Mouse (Mus musculus): ENCODE data around the gene Notch2.

Gene Notch2

GRCm38 (mm10) chr3:98054334-98055007 lies 41.1 kb downstream of the Notch2 start:
- DNase-seq, result no peak

- DNase-seq, result no peak
These were observed 41.6 kb downstream of the Notch2 start for GRCm38 (mm10) chr3:98055008-98055345.

GRCm38 (mm10) chr3:98055808-98056728 lies 42.7 kb downstream of the Notch2 start:
- peak; percentile 85 for DNase-seq

GRCm38 (mm10) chr3:98056956-98057365 lies 43.6 kb downstream of the Notch2 start:
- peak; percentile 91 for DNase-seq

GRCm38 (mm10) chr3:98059076-98059475 lies 45.7 kb downstream of the Notch2 start:
- no peak for DNase-seq

- DNase-seq, result no peak
These were observed 47.8 kb downstream of the Notch2 start for GRCm38 (mm10) chr3:98060981-98061660.

- DNase-seq, result no peak
These were observed 48.5 kb downstream of the Notch2 start for GRCm38 (mm10) chr3:98061661-98062330.

GRCm38 (mm10) chr3:98062591-98063185 lies 49.4 kb downstream of the Notch2 start:
- DNase-seq, result no peak

GRCm38 (mm10) chr3:98063186-98063771 lies 50.0 kb downstream of the Notch2 start:
- peak; percentile 78 for DNase-seq

GRCm38 (mm10) chr3:98063833-98064232 lies 50.5 kb downstream of the Notch2 start:
- no peak for DNase-seq

- no peak for DNase-seq
These were observed 51.7 kb downstream of the Notch2 start for GRCm38 (mm10) chr3:98065004-98065403.

- DNase-seq, result peak; percentile 43
These were observed 53.1 kb downstream of the Notch2 start for GRCm38 (mm10) chr3:98066434-98066833.

GRCm38 (mm10) chr3:98067413-98067812 lies 54.1 kb downstream of the Notch2 start:
- DNase-seq, result no peak

- DNase-seq, result no peak
These were observed 54.6 kb downstream of the Notch2 start for GRCm38 (mm10) chr3:98067852-98068491.

- DNase-seq, result no peak
These were observed 55.8 kb downstream of the Notch2 start for GRCm38 (mm10) chr3:98069161-98069560.

GRCm38 (mm10) chr3:98069856-98070255 lies 56.5 kb downstream of the Notch2 start:
- DNase-seq, result no peak

- no peak for DNase-seq
These were observed 59.2 kb downstream of the Notch2 start for GRCm38 (mm10) chr3:98072570-98072969.

GRCm38 (mm10) chr3:98073545-98073944 lies 60.2 kb downstream of the Notch2 start:
- no peak for DNase-seq

- DNase-seq, result no peak
These were observed 61.4 kb downstream of the Notch2 start for GRCm38 (mm10) chr3:98074622-98075231.

- DNase-seq, result no peak
These were observed 64.5 kb downstream of the Notch2 start for GRCm38 (mm10) chr3:98077866-98078265.

- DNase-seq, result no peak
These were observed 65.5 kb downstream of the Notch2 start for GRCm38 (mm10) chr3:98078816-98079215.

Measured in lung, postnatal 36 days (tissue).